Mouse (Mus musculus) thymus, adult 2 months (tissue): ENCODE data around the gene 4932429P05Rik. TPM values are rescaled to one million over a fixed set of nuclear protein-coding genes. Genes with fewer than 3 reads are reported as not detected.

Experiments used
- DNase-seq: peaks from one replicate; pipeline ENCODE4 v3.0.0; 2021
- H3K27ac ChIP-seq: fragments of 200-500 bp; 2 replicates; pipeline ENCODE4 v1.5.1; 2012; ENCODE audit warnings: low read length, control low read depth; ENCODE audit not compliant: control insufficient read depth, insufficient read depth
- H3K27me3 ChIP-seq: fragments of 200-500 bp; 2 replicates; pipeline ENCODE4 v1.6.1; 2012; ENCODE audit warnings: mild to moderate bottlenecking, low read length, moderate library complexity, mixed read lengths; ENCODE audit not compliant: control insufficient read depth, insufficient read depth
- H3K36me3 ChIP-seq: fragments of 200-500 bp; 2 replicates; pipeline ENCODE4 v1.6.1; 2012; ENCODE audit warnings: mild to moderate bottlenecking, low read length, moderate library complexity; ENCODE audit not compliant: control insufficient read depth, insufficient read depth
- H3K4me1 ChIP-seq: fragments of 200-500 bp; replicated peaks from 2 replicates; pipeline ENCODE4 v1.6.1; 2012; ENCODE audit warnings: low read length; ENCODE audit not compliant: control insufficient read depth, insufficient read depth
- H3K4me3 ChIP-seq: fragments of 200-500 bp; 2 replicates; pipeline ENCODE4 v1.5.1; 2012; ENCODE audit warnings: mild to moderate bottlenecking, low read length, control low read depth, moderate library complexity; ENCODE audit not compliant: control insufficient read depth, insufficient read depth
- CTCF ChIP-seq: fragments of 200-500 bp; IDR thresholded peaks from 2 replicates; pipeline ENCODE4 v1.5.1; 2012; ENCODE audit warnings: mild to moderate bottlenecking, control low read depth, low read length, moderate library complexity, borderline replicate concordance; ENCODE audit not compliant: control insufficient read depth, poor library complexity, insufficient read depth; ENCODE audit errors: extremely low read depth
- POLR2A ChIP-seq: fragments of 200-500 bp; IDR thresholded peaks from 2 replicates; pipeline ENCODE4 v1.6.1; 2012; ENCODE audit warnings: mild to moderate bottlenecking, low read length, control low read depth, moderate library complexity; ENCODE audit not compliant: control insufficient read depth, poor library complexity, insufficient read depth; ENCODE audit errors: extremely low read depth
- polyA plus RNA-seq: library from polyadenylated mRNA; depleted of rRNA; stranded (reverse); fragments of >200 nt; gene quantifications from 2 replicates; pipeline ENCODE4 v1.2.3, GENCODE M21; 2012; rRNA removed

Gene 4932429P05Rik
- not detected in 2 replicates for polyA plus RNA-seq

DNA sequence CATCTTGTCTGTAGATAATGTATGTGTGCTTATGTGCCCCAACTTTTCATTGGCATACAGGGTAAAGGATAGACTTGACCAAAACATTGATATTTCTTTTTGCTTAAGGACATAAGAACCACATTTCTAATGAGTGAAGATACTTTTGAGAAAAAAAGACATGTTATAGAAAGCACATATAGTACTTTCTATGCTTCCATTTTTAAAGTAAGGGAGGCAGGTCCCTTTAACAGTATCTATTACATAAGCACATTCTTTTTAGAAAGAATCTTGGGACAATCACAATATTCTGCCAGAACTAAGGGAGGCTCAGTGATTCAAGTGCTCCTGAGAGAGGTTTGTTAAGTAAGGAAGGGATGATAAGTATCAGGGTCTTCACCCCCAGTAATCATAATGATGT lies at the start of gene 4932429P05Rik:
TSS of gene 4932429P05Rik (plus strand) at position 301 of the 400 bp plus-strand sequence.
- no peaks in the 10 kb centered on the region for H3K4me1 ChIP-seq
- H3K36me3 ChIP-seq, result no peaks in the 10 kb centered on the region
- no peak within 1 kb of the TSS for H3K4me3 ChIP-seq
- no peak for DNase-seq
- no peaks in the 10 kb centered on the region for H3K27me3 ChIP-seq
- H3K27ac ChIP-seq, result no peak within 1 kb of the TSS
- TF ChIP-seq CTCF, result no peak
- no peak for TF ChIP-seq POLR2A

Other genes starting within 250 kb of the 4932429P05Rik start
- not detected in 2 replicates for gene 4930415L06Rik, start 180.6 kb downstream of the 4932429P05Rik start, polyA plus RNA-seq